Mouse (Mus musculus): ENCODE data around the gene Ddx17. TPM values are rescaled to one million over a fixed set of nuclear protein-coding genes. Genes with fewer than 3 reads are reported as not detected.
A peak's percentile ranks its signal among the peaks of the same experiment; 100 is the strongest.

The Ddx17 gene
- polyA plus RNA-seq, 1 experiment from 2014 or later, result 57.6 TPM

- peaks cover 72% of the 10 kb centered on the region for H3K27me3 ChIP-seq (ENCODE audit: control insufficient read depth, insufficient read depth, low read length)
- no peaks in the 10 kb centered on the region for H3K36me3 ChIP-seq (ENCODE audit: control insufficient read depth, insufficient read depth, low read length)
- under 1% methylated on average over 44 of the region's 71 CpGs for WGBS
- peak; percentile 29; the same call in 1 of the 2 replicates for ATAC-seq (ENCODE audit: insufficient number of reproducible peaks, insufficient read depth, low FRiP score, low read depth)
- H3K4me1 ChIP-seq (ENCODE audit: control insufficient read depth in 2 of 2, insufficient read depth in 2 of 2, low read length in 2 of 2), result peaks cover 22 to 39% of the 10 kb centered on the region in 2 experiments
- peak overlapping the region; percentile 55 to 64 for H3K4me3 ChIP-seq (ENCODE audit: control insufficient read depth in 1 of 2, insufficient read depth in 1 of 2, low read depth in 1 of 2, low read length in 2 of 2)
- H3K9me3 ChIP-seq (ENCODE audit: control insufficient read depth, low read length), result no peaks in the 10 kb centered on the region
- H3K4me2 ChIP-seq (ENCODE audit: low read length), result peak overlapping the region; percentile 97
- no peak overlapping the region for H3K27ac ChIP-seq (replicated peaks in 1 of 2; ENCODE audit: control insufficient read depth in 1 of 2, insufficient read depth in 1 of 2, low read depth in 2 of 2, low read length in 2 of 2)
- H3K9ac ChIP-seq (ENCODE audit: low read length), result peak overlapping the region; percentile 74
Observed at GRCm38 (mm10) chr15:79505616-79506283, 40.8 kb downstream of the Ddx17 start.

- H3K36me3 ChIP-seq (ENCODE audit: control insufficient read depth, insufficient read depth, low read length), result no peaks in the 10 kb centered on the region
- no peaks in the 10 kb centered on the region for H3K9me3 ChIP-seq (ENCODE audit: control insufficient read depth, low read length)
- H3K27me3 ChIP-seq (ENCODE audit: control insufficient read depth, insufficient read depth, low read length), result peaks cover 65% of the 10 kb centered on the region
- H3K27ac ChIP-seq (replicated peaks in 1 of 2; ENCODE audit: control insufficient read depth in 1 of 2, insufficient read depth in 1 of 2, low read depth in 2 of 2, low read length in 2 of 2), result no peak within 1 kb of the TSS
- no peak for ATAC-seq (ENCODE audit: insufficient number of reproducible peaks, insufficient read depth, low FRiP score, low read depth)
- peak within 1 kb of the TSS; percentile 55 to 64 for H3K4me3 ChIP-seq (ENCODE audit: control insufficient read depth in 1 of 2, insufficient read depth in 1 of 2, low read depth in 1 of 2, low read length in 2 of 2)
- WGBS, result 2% methylated on average over 60 of the region's 60 CpGs
- H3K9ac ChIP-seq (ENCODE audit: low read length), result peak within 1 kb of the TSS; percentile 74
- H3K4me2 ChIP-seq (ENCODE audit: low read length), result peak within 1 kb of the TSS; percentile 97
- peaks cover 23 to 39% of the 10 kb centered on the region in 2 experiments for H3K4me1 ChIP-seq (ENCODE audit: control insufficient read depth in 2 of 2, insufficient read depth in 2 of 2, low read length in 2 of 2)
Observed at GRCm38 (mm10) chr15:79504707-79505452, 41.7 kb downstream of the Ddx17 start, which contains the start of gene Kcnj4. TSS of gene Kcnj4 (minus strand) at chr15:79505241.

- peak overlapping the region; percentile 41; the same call in 1 of the 2 replicates for H3K4me2 ChIP-seq (ENCODE audit: low read length)
Observed at GRCm38 (mm10) chr15:79503438-79503837, 43.1 kb downstream of the Ddx17 start.

GRCm38 (mm10) chr15:79502891-79503341, 43.6 kb downstream of the Ddx17 start:
- H3K36me3 ChIP-seq (ENCODE audit: control insufficient read depth, insufficient read depth, low read length), result no peaks in the 10 kb centered on the region
- no peak overlapping the region; the same call in 1 of the 2 replicates for H3K9ac ChIP-seq (ENCODE audit: low read length)
- H3K4me3 ChIP-seq (ENCODE audit: control insufficient read depth in 1 of 2, insufficient read depth in 1 of 2, low read depth in 1 of 2, low read length in 2 of 2), result 0 out of 4 replicates have a peak overlapping the region, but pooled peaks of 1 of the 2 experiments have one; percentile 0
- H3K27me3 ChIP-seq (ENCODE audit: control insufficient read depth, insufficient read depth, low read length), result peaks cover 56% of the 10 kb centered on the region
- peaks cover 29 to 46% of the 10 kb centered on the region in 2 experiments for H3K4me1 ChIP-seq (ENCODE audit: control insufficient read depth in 2 of 2, insufficient read depth in 2 of 2, low read length in 2 of 2)
- 14% methylated on average over 17 of the region's 18 CpGs for WGBS
- H3K4me2 ChIP-seq (ENCODE audit: low read length), result peak overlapping the region; percentile 41
- no peaks in the 10 kb centered on the region for H3K9me3 ChIP-seq (ENCODE audit: control insufficient read depth, low read length)
- ATAC-seq (ENCODE audit: insufficient number of reproducible peaks, insufficient read depth, low FRiP score, low read depth), result no peak
- no peak overlapping the region for H3K27ac ChIP-seq (replicated peaks in 1 of 2; ENCODE audit: control insufficient read depth in 1 of 2, insufficient read depth in 1 of 2, low read depth in 2 of 2, low read length in 2 of 2)

More at GRCm38 (mm10) chr15:79503438-79503837, 43.1 kb downstream of the Ddx17 start:
- Histone ChIP-seq H3K4me1 (ENCODE audit: control insufficient read depth in 2 of 2, insufficient read depth in 2 of 2, low read length in 2 of 2) (peaks cover 29 to 42% of the 10 kb centered on the region in 2 experiments), H3K27ac (replicated peaks in 1 of 2; ENCODE audit: control insufficient read depth in 1 of 2, insufficient read depth in 1 of 2, low read depth in 2 of 2, low read length in 2 of 2) (no peak overlapping the region), H3K9me3 (ENCODE audit: control insufficient read depth, low read length) (no peaks in the 10 kb centered on the region), H3K36me3 (ENCODE audit: control insufficient read depth, insufficient read depth, low read length) (no peaks in the 10 kb centered on the region), H3K27me3 (ENCODE audit: control insufficient read depth, insufficient read depth, low read length) (peaks cover 62% of the 10 kb centered on the region), H3K9ac (ENCODE audit: low read length) (no peak overlapping the region; the same call in 1 of the 2 replicates), H3K4me3 (ENCODE audit: control insufficient read depth in 1 of 2, insufficient read depth in 1 of 2, low read depth in 1 of 2, low read length in 2 of 2) (0 out of 4 replicates have a peak overlapping the region, but pooled peaks of 1 of the 2 experiments have one; percentile 0)
- ATAC-seq (ENCODE audit: insufficient number of reproducible peaks, insufficient read depth, low FRiP score, low read depth), result no peak
- 66% methylated on average over 5 of the region's 5 CpGs for WGBS

GRCm38 (mm10) chr15:79500110-79500509, 46.4 kb downstream of the Ddx17 start:
- peak overlapping the region; percentile 26 for H3K4me2 ChIP-seq (ENCODE audit: low read length)
- peak overlapping the region; percentile 44; the same call in 1 of the 2 replicates for H3K9ac ChIP-seq (ENCODE audit: low read length)
- peaks cover 22 to 38% of the 10 kb centered on the region in 2 experiments for H3K4me1 ChIP-seq (ENCODE audit: control insufficient read depth in 2 of 2, insufficient read depth in 2 of 2, low read length in 2 of 2)
- 0 out of 4 replicates have a peak overlapping the region, but pooled peaks of 1 of the 2 experiments have one; percentile 24 for H3K27ac ChIP-seq (replicated peaks in 1 of 2; ENCODE audit: control insufficient read depth in 1 of 2, insufficient read depth in 1 of 2, low read depth in 2 of 2, low read length in 2 of 2)
- no peaks in the 10 kb centered on the region for H3K36me3 ChIP-seq (ENCODE audit: control insufficient read depth, insufficient read depth, low read length)
- H3K9me3 ChIP-seq (ENCODE audit: control insufficient read depth, low read length), result no peaks in the 10 kb centered on the region
- H3K4me3 ChIP-seq (ENCODE audit: control insufficient read depth in 1 of 2, insufficient read depth in 1 of 2, low read depth in 1 of 2, low read length in 2 of 2), result no peak overlapping the region
- H3K27me3 ChIP-seq (ENCODE audit: control insufficient read depth, insufficient read depth, low read length), result peaks cover 35% of the 10 kb centered on the region
- WGBS, result 42% methylated on average over 17 of the region's 17 CpGs
- ATAC-seq (ENCODE audit: insufficient number of reproducible peaks, insufficient read depth, low FRiP score, low read depth), result no peak

GRCm38 (mm10) chr15:79493527-79493926, 53.0 kb downstream of the Ddx17 start:
- WGBS, result 30% methylated on average over 18 of the region's 18 CpGs
- ATAC-seq (ENCODE audit: insufficient number of reproducible peaks, insufficient read depth, low FRiP score, low read depth), result no peak
- Histone ChIP-seq H3K4me3 (ENCODE audit: control insufficient read depth in 1 of 2, insufficient read depth in 1 of 2, low read depth in 1 of 2, low read length in 2 of 2) (no peak overlapping the region), H3K9ac (ENCODE audit: low read length) (0 out of 2 replicates have a peak overlapping the region, but pooled peaks have one; percentile 9), H3K27ac (replicated peaks in 1 of 2; ENCODE audit: control insufficient read depth in 1 of 2, insufficient read depth in 1 of 2, low read depth in 2 of 2, low read length in 2 of 2) (no peak overlapping the region), H3K36me3 (ENCODE audit: control insufficient read depth, insufficient read depth, low read length) (no peaks in the 10 kb centered on the region), H3K4me1 (ENCODE audit: control insufficient read depth in 2 of 2, insufficient read depth in 2 of 2, low read length in 2 of 2) (peaks cover 7 to 10% of the 10 kb centered on the region in 2 experiments), H3K4me2 (ENCODE audit: low read length) (peak overlapping the region; percentile 22), H3K9me3 (ENCODE audit: control insufficient read depth, low read length) (no peaks in the 10 kb centered on the region), H3K27me3 (ENCODE audit: control insufficient read depth, insufficient read depth, low read length) (peaks cover 24% of the 10 kb centered on the region)

- Histone ChIP-seq H3K9me3 (ENCODE audit: control insufficient read depth, low read length) (no peaks in the 10 kb centered on the region), H3K4me3 (ENCODE audit: control insufficient read depth in 1 of 2, insufficient read depth in 1 of 2, low read depth in 1 of 2, low read length in 2 of 2) (no peak overlapping the region), H3K9ac (ENCODE audit: low read length) (no peak overlapping the region), H3K27ac (replicated peaks in 1 of 2; ENCODE audit: control insufficient read depth in 1 of 2, insufficient read depth in 1 of 2, low read depth in 2 of 2, low read length in 2 of 2) (no peak overlapping the region), H3K4me1 (ENCODE audit: control insufficient read depth in 2 of 2, insufficient read depth in 2 of 2, low read length in 2 of 2) (peaks cover 4 to 5% of the 10 kb centered on the region in 2 experiments; a peak in 2 of 4 replicates), H3K27me3 (ENCODE audit: control insufficient read depth, insufficient read depth, low read length) (peaks cover 29% of the 10 kb centered on the region), H3K36me3 (ENCODE audit: control insufficient read depth, insufficient read depth, low read length) (no peaks in the 10 kb centered on the region), H3K4me2 (ENCODE audit: low read length) (no peak overlapping the region)
- 70% methylated on average over 11 of the region's 11 CpGs for WGBS
- no peak for ATAC-seq (ENCODE audit: insufficient number of reproducible peaks, insufficient read depth, low FRiP score, low read depth)
Observed at GRCm38 (mm10) chr15:79489463-79489862, 57.1 kb downstream of the Ddx17 start.
